In the genomic region with DNA sequence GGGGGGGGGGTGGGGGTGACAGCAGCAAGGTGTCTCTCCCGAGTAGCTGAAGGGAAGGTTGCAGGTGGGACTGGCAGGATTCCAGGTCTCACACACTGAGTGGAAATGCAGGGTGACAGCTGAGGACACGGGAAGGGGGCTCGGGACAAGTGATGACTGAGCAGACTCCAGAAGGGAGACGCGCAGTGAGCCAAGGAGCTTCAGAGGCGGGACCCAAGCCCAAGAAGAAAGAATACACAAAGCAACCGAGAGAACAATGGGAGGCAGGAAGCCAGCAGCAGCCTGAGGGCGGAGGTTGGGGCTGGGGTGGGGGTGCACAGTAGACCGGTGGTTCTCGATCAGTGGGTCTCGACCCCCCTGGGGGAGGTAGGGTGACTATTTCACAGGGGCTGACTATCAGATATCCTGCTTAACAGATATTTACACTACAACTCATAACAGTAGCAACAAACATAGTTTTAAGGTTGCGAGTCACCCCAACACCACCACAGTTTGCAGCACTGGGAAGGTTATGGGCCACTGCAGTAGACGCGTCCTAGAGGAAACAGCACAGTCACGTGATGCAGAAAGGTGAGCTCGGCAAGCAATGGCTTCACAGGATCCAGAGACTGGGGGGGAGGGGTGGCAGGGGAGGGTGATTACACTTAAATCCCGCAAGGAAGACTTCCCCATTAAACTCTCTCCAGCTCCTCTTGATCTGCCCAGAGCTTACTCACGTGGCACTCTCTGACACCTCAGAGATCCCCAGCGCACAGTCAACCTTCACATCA, we compare ENCODE assay signal across 8 mouse cellular contexts. TPM values are rescaled to one million over a fixed set of nuclear protein-coding genes. Genes with fewer than 3 reads are reported as not detected.
DNase-seq lines count a peak whose midpoint lies in the region; ATAC-seq and TF ChIP-seq lines count a peak whose summit lies in the region.

No protein-coding gene starts in this region.

- H3K4me2 ChIP-seq in heart, embryonic 11.5 days: peak overlapping the region; percentile 53
- peak overlapping the region; percentile 45 for H3K4me2 ChIP-seq in intestine, embryonic 14.5 days (ENCODE audit: low read length)
- H3K4me2 ChIP-seq in midbrain, embryonic 11.5 days: peak overlapping the region; percentile 46

- H3K27ac ChIP-seq in heart, embryonic 11.5 days (ENCODE audit: low read depth, low read length): peak overlapping the region; percentile 78
- H3K27ac ChIP-seq in ES-Bruce4 (ENCODE audit: insufficient read depth, low read length): peak overlapping the region; percentile 92
- H3K27ac ChIP-seq in embryonic fibroblast, embryonic 13.5 days (ENCODE audit: insufficient read depth, low read length): peak overlapping the region; percentile 92
- H3K27ac ChIP-seq in intestine, embryonic 14.5 days (ENCODE audit: low read depth): peak overlapping the region; percentile 74; the same call in 1 of the 2 replicates
- H3K27ac ChIP-seq in midbrain, embryonic 11.5 days (ENCODE audit: low read depth, low read length): no peak overlapping the region

- no peaks in the 10 kb centered on the region for H3K36me3 ChIP-seq in heart, embryonic 11.5 days (ENCODE audit: control insufficient read depth, insufficient read depth, low read length)
- H3K36me3 ChIP-seq in ES-Bruce4 (ENCODE audit: control insufficient read depth, insufficient read depth, low read length, poor library complexity, severe bottlenecking): no peaks in the 10 kb centered on the region
- no peaks in the 10 kb centered on the region for H3K36me3 ChIP-seq in intestine, embryonic 14.5 days (ENCODE audit: control insufficient read depth, insufficient read depth, low read length)
- H3K36me3 ChIP-seq in midbrain, embryonic 11.5 days (ENCODE audit: control insufficient read depth, insufficient read depth, low read length): no peaks in the 10 kb centered on the region

- 16% methylated on average over 19 of the region's 19 CpGs for WGBS in heart, embryonic 11.5 days (ENCODE audit: insufficient replicate concordance)
- 9% methylated on average over 19 of the region's 19 CpGs for WGBS in intestine, embryonic 14.5 days
- WGBS in midbrain, embryonic 11.5 days: 7% methylated on average over 19 of the region's 19 CpGs

- TF ChIP-seq POLR2A in ES-Bruce4 (IDR thresholded peaks at IDR 0.05; ENCODE audit: insufficient read depth, low read length): no peak
- TF ChIP-seq POLR2A in embryonic fibroblast, embryonic 13.5 days (IDR thresholded peaks at IDR 0.05; ENCODE audit: low read depth, low read length): 0 out of 2 replicates have a peak, but pooled peaks have one; percentile 12

- H3K4me3 ChIP-seq in heart, embryonic 11.5 days (ENCODE audit: low read depth, low read length): peak overlapping the region; percentile 2; the same call in 1 of the 2 replicates
- peak overlapping the region; percentile 34 for H3K4me3 ChIP-seq in ES-Bruce4 (ENCODE audit: low read depth, low read length)
- H3K4me3 ChIP-seq in embryonic fibroblast, embryonic 13.5 days (ENCODE audit: insufficient read depth, low read length): no peak overlapping the region
- H3K4me3 ChIP-seq in intestine, embryonic 14.5 days (ENCODE audit: low read depth, low read length): peak overlapping the region; percentile 16
- H3K4me3 ChIP-seq in midbrain, embryonic 11.5 days (ENCODE audit: low read depth, low read length): 0 out of 2 replicates have a peak overlapping the region, but pooled peaks have one; percentile 7

- peaks cover 57% of the 10 kb centered on the region for H3K4me1 ChIP-seq in heart, embryonic 11.5 days (ENCODE audit: control insufficient read depth, insufficient read depth, low read length)
- H3K4me1 ChIP-seq in ES-Bruce4 (ENCODE audit: control insufficient read depth, insufficient read depth, low read length): peaks cover 22% of the 10 kb centered on the region
- H3K4me1 ChIP-seq in embryonic fibroblast, embryonic 13.5 days (ENCODE audit: control insufficient read depth, insufficient read depth, low read length): peaks cover 23% of the 10 kb centered on the region
- H3K4me1 ChIP-seq in intestine, embryonic 14.5 days (replicated peaks; ENCODE audit: control insufficient read depth, insufficient read depth, low read length): peaks cover 37% of the 10 kb centered on the region
- H3K4me1 ChIP-seq in midbrain, embryonic 11.5 days (ENCODE audit: control insufficient read depth, insufficient read depth, low read length): peaks cover 32% of the 10 kb centered on the region

- no peak for TF ChIP-seq CTCF in ES-Bruce4 (IDR thresholded peaks at IDR 0.05; ENCODE audit: low read depth, low read length)
- TF ChIP-seq CTCF in embryonic fibroblast, embryonic 13.5 days (IDR thresholded peaks at IDR 0.05; ENCODE audit: borderline replicate concordance, insufficient read depth, low read length): no peak

- peak; percentile 64 for TF ChIP-seq EP300 in ES-Bruce4 (IDR thresholded peaks at IDR 0.05; ENCODE audit: insufficient read depth, low read depth, low read length)

- peak overlapping the region; percentile 44 for H3K9ac ChIP-seq in heart, embryonic 11.5 days (ENCODE audit: low read depth, low read length)
- H3K9ac ChIP-seq in ES-Bruce4 (ENCODE audit: low read depth, poor library complexity, severe bottlenecking): peak overlapping the region; percentile 25; the same call in 1 of the 2 replicates
- no peak overlapping the region; the same call in 1 of the 2 replicates for H3K9ac ChIP-seq in intestine, embryonic 14.5 days (ENCODE audit: low read length)
- peak overlapping the region; percentile 49; the same call in 1 of the 2 replicates for H3K9ac ChIP-seq in midbrain, embryonic 11.5 days (ENCODE audit: low read length)

- H3K27me3 ChIP-seq in heart, embryonic 11.5 days (ENCODE audit: control insufficient read depth, insufficient read depth, low read length): no peaks in the 10 kb centered on the region
- no peaks in the 10 kb centered on the region for H3K27me3 ChIP-seq in ES-Bruce4 (ENCODE audit: control insufficient read depth, insufficient read depth, low read length, poor library complexity, severe bottlenecking)
- H3K27me3 ChIP-seq in intestine, embryonic 14.5 days (replicated peaks; ENCODE audit: control insufficient read depth, insufficient read depth, low read length): no peaks in the 10 kb centered on the region
- H3K27me3 ChIP-seq in midbrain, embryonic 11.5 days (ENCODE audit: control insufficient read depth, insufficient read depth, low read length): no peaks in the 10 kb centered on the region

- no peaks in the 10 kb centered on the region for H3K9me3 ChIP-seq in heart, embryonic 11.5 days (replicated peaks; ENCODE audit: control insufficient read depth, low read length)
- H3K9me3 ChIP-seq in ES-Bruce4 (replicated peaks; ENCODE audit: control insufficient read depth, insufficient read depth, low read length, poor library complexity, severe bottlenecking): no peaks in the 10 kb centered on the region
- H3K9me3 ChIP-seq in intestine, embryonic 14.5 days (ENCODE audit: control insufficient read depth, low read length): no peaks in the 10 kb centered on the region
- no peaks in the 10 kb centered on the region for H3K9me3 ChIP-seq in midbrain, embryonic 11.5 days (ENCODE audit: control insufficient read depth, low read length)

- DNase-seq in heart, adult 8-10 months (ENCODE audit: low spot score): no peak
- DNase-seq in intestine, embryonic 14.5 days (ENCODE audit: low spot score): peak; percentile 65
- DNase-seq in midbrain, embryonic 11.5 days (ENCODE audit: low spot score, missing footprints): peak; percentile 92
- peak; percentile 69 for DNase-seq in thymus, postnatal 25 days
- no peak for DNase-seq in urinary bladder, adult 2 months (ENCODE audit: low spot score)

- peak; percentile 37; the same call in 1 of the 2 replicates for ATAC-seq in heart, embryonic 11.5 days (replicated peaks; ENCODE audit: insufficient number of reproducible peaks, low FRiP score, low TSS enrichment)
- peak; percentile 25; the same call in 1 of the 2 replicates for ATAC-seq in intestine, embryonic 14.5 days (replicated peaks; ENCODE audit: low FRiP score, low TSS enrichment, low read depth)
- peak; percentile 66 for ATAC-seq in midbrain, embryonic 11.5 days (ENCODE audit: low FRiP score)

RNA-seq across cellular contexts. Expression of gene Uck2, which starts 14.6 kb away (rescaled TPM):
- polyA plus RNA-seq in heart, embryonic 11.5 days (2014; fragmentation: Nextera tagmentation; extraction: Ambion mirVana): 66.6 and 71.2 TPM in 2 replicates
- total RNA-seq in heart, adult 8-10 months (2022): 10 to 100 TPM; 38.7 to 50.3 (median 43.4) TPM
- polyA plus RNA-seq in ES-Bruce4 (2011; ENCODE audit: insufficient read depth, insufficient read length, low read depth, missing spikeins): 255 and 287 TPM in 2 replicates
- 132 and 164 TPM in 2 replicates for polyA plus RNA-seq in embryonic fibroblast, embryonic 13.5 days (2011; ENCODE audit: insufficient read length, low read depth, missing spikeins)
- polyA plus RNA-seq in intestine, embryonic 14.5 days (2014; fragmentation: Nextera tagmentation; extraction: Ambion mirVana): 47.3 and 53.0 TPM in 2 replicates
- polyA plus RNA-seq in midbrain, embryonic 11.5 days (2014; fragmentation: Nextera tagmentation; extraction: Ambion mirVana): 110 and 113 TPM in 2 replicates
- polyA plus RNA-seq in urinary bladder, adult 2 months (2012; rRNA removed): 12.0 and 19.0 TPM in 2 replicates

RNA-seq across cellular contexts. Expression of gene Tmco1, which starts 37.7 kb away (rescaled TPM):
- 96.1 and 98.9 TPM in 2 replicates for polyA plus RNA-seq in heart, embryonic 11.5 days (2014; fragmentation: Nextera tagmentation; extraction: Ambion mirVana)
- total RNA-seq in heart, adult 8-10 months (2022): 10 to 100 TPM; 92.5 to 99.4 (median 98.8) TPM
- polyA plus RNA-seq in ES-Bruce4 (2011; ENCODE audit: insufficient read depth, insufficient read length, low read depth, missing spikeins): 43.7 and 46.1 TPM in 2 replicates
- 81.7 and 105 TPM in 2 replicates for polyA plus RNA-seq in embryonic fibroblast, embryonic 13.5 days (2011; ENCODE audit: insufficient read length, low read depth, missing spikeins)
- polyA plus RNA-seq in intestine, embryonic 14.5 days (2014; fragmentation: Nextera tagmentation; extraction: Ambion mirVana): 94.9 and 99.4 TPM in 2 replicates
- 94.2 and 105 TPM in 2 replicates for polyA plus RNA-seq in midbrain, embryonic 11.5 days (2014; fragmentation: Nextera tagmentation; extraction: Ambion mirVana)
- 120 and 134 TPM in 2 replicates for polyA plus RNA-seq in urinary bladder, adult 2 months (2012; rRNA removed)

Comparison
In these comparisons a context has a peak if more than half of its experiments do, and no peak if none do; other contexts are left out.
1. DNase-seq: peak in intestine, embryonic 14.5 days (single experiment), midbrain, embryonic 11.5 days (single experiment) and thymus, postnatal 25 days (single experiment); none in heart, adult 8-10 months (single experiment) and urinary bladder, adult 2 months (single experiment).
2. Peak in every context shown above with its lines, with median percentiles within 50 percentile points of each other: ATAC-seq and H3K4me2 ChIP-seq.